Mouse (Mus musculus) B cell, adult 62 days (primary cell): Measurements from ENCODE around the gene Msh3. TPM values are rescaled to one million over a fixed set of nuclear protein-coding genes. Genes with fewer than 3 reads are reported as not detected.

ENCODE experiments used
- total RNA-seq: library from RNA; stranded (reverse); gene quantifications from 4 replicates; pipeline ENCODE4 v1.2.4, GENCODE M21; 2023

Gene Msh3
- 40.6 to 45.8 TPM (median 43.1 TPM) in 4 replicates for total RNA-seq

GRCm38 (mm10) chr13:92354456-92355271 lies at the start of gene Msh3, which contains the start of gene Dhfr:
Gene Msh3 (minus strand): TSS chr13:92355003.
Gene Dhfr (plus strand): TSS chr13:92354726.

GRCm38 (mm10) chr13:92305680-92306079 lies 49.1 kb downstream of the Msh3 start, which contains the start of gene Gm20379:
Gene Gm20379 (plus strand): TSS chr13:92305980.

Other genes starting within 250 kb of the Msh3 start
- 22.6 to 31.4 TPM (median 28.4 TPM) in 4 replicates for gene Rasgrf2, start 223.3 kb downstream of the Msh3 start, total RNA-seq
- gene Gm20379, start 49.0 kb downstream of the Msh3 start, total RNA-seq, result not detected in 4 replicates
- gene Dhfr, start 277 bp downstream of the Msh3 start, total RNA-seq, result 1.3 to 2.2 TPM (median 1.6 TPM) in 4 replicates
- gene Ankrd34b, start 70.9 kb upstream of the Msh3 start, total RNA-seq, result not detected in 4 replicates
- 1.9 to 2.2 TPM (median 2.1 TPM) in 4 replicates for gene Fam151b, start 129.0 kb upstream of the Msh3 start, total RNA-seq
- 16.4 to 26.8 TPM (median 22.4 TPM) in 4 replicates for gene Zfyve16, start 175.9 kb upstream of the Msh3 start, total RNA-seq
- not detected in 4 replicates for gene Spz1, start 221.2 kb upstream of the Msh3 start, total RNA-seq